Mouse (Mus musculus) MEL (cell line): Measurements from ENCODE around the gene Apopt1. TPM values are rescaled to one million over a fixed set of nuclear protein-coding genes. Genes with fewer than 3 reads are reported as not detected.

Experiments
- DNase-seq: peaks from one replicate; pipeline ENCODE4 v3.0.0; 2011; ENCODE audit warnings: low read depth, low spot score
- H3K27ac ChIP-seq: 2 replicates; pipeline ENCODE4 v1.5.1; 2012; ENCODE audit warnings: low read depth, mild to moderate bottlenecking, control low read depth, low read length, moderate library complexity; ENCODE audit not compliant: control insufficient read depth
- H3K27me3 ChIP-seq, 2 experiments: fragments of 150-350 bp in 1 of 2; sonication (generic) in 1 of 2; 2 replicates each; pipeline ENCODE4 v1.6.1; 2012; ENCODE audit warnings: low read length in 2 of 2, mild to moderate bottlenecking in 2 of 2, improper control_type of control experiment in 1 of 2, moderate library complexity in 1 of 2; ENCODE audit not compliant: insufficient read depth in 2 of 2, control insufficient read depth in 1 of 2
- H3K36me3 ChIP-seq, 2 experiments: 2 replicates each; pipeline ENCODE4 v1.6.1; 2012 to 2014; ENCODE audit warnings: low read length in 2 of 2, improper control_type of control experiment in 1 of 2, inconsistent platforms in 1 of 2, mild to moderate bottlenecking in 1 of 2; ENCODE audit not compliant: insufficient read depth in 2 of 2, control insufficient read depth in 1 of 2
- H3K4me1 ChIP-seq, 2 experiments: fragments of 150-350 bp in 1 of 2; sonication (generic) in 1 of 2; 2 replicates each; pipeline ENCODE4 v1.6.1; 2012; ENCODE audit warnings: low read length in 2 of 2, improper control_type of control experiment in 1 of 2, mild to moderate bottlenecking in 1 of 2; ENCODE audit not compliant: insufficient read depth in 2 of 2, control insufficient read depth in 1 of 2
- H3K4me3 ChIP-seq, 2 experiments: fragments of 150-350 bp in 1 of 2; sonication (generic) in 1 of 2; 2 replicates each; pipeline ENCODE4 v1.5.1; 2012; ENCODE audit warnings: low read depth in 2 of 2, low read length in 2 of 2, mild to moderate bottlenecking in 2 of 2, moderate library complexity in 2 of 2, control low read depth in 1 of 2, improper control_type of control experiment in 1 of 2; ENCODE audit not compliant: control insufficient read depth in 1 of 2, insufficient read depth in 1 of 2
- H3K79me2 ChIP-seq: 2 replicates; pipeline ENCODE4 v1.6.1; 2012; ENCODE audit warnings: mild to moderate bottlenecking, low read length, moderate library complexity; ENCODE audit not compliant: control insufficient read depth, poor library complexity, insufficient read depth
- H3K9ac ChIP-seq: 2 replicates; pipeline ENCODE4 v1.6.1; 2012; ENCODE audit warnings: low read depth, mild to moderate bottlenecking, control low read depth, low read length, moderate library complexity; ENCODE audit not compliant: control insufficient read depth, poor library complexity, severe bottlenecking
- H3K9me3 ChIP-seq: fragments of 150-350 bp; sonication (generic); replicated peaks from 2 replicates; pipeline ENCODE4 v1.6.1; 2012; ENCODE audit warnings: mild to moderate bottlenecking, low read length, improper control_type of control experiment, moderate library complexity; ENCODE audit not compliant: insufficient read depth
- BHLHE40 ChIP-seq: IDR thresholded peaks from 2 replicates; pipeline ENCODE4 v1.6.1; 2012; ENCODE audit warnings: low read depth, mild to moderate bottlenecking, inconsistent platforms, low read length, improper control_type of control experiment, borderline replicate concordance
- CTCF ChIP-seq, 3 experiments: IDR thresholded peaks in 2 of 3; conservative IDR thresholded peaks in 1 of 3; 2 replicates each; pipeline ENCODE4 v1.5.1; 2011 to 2012; ENCODE audit warnings: low read length in 3 of 3, low read depth in 2 of 3, mild to moderate bottlenecking in 2 of 3, improper control_type of control experiment in 1 of 3, inconsistent platforms in 1 of 3, mixed read lengths in 1 of 3, moderate library complexity in 1 of 3; ENCODE audit not compliant: control insufficient read depth in 1 of 3, insufficient read depth in 1 of 3, poor library complexity in 1 of 3, severe bottlenecking in 1 of 3
- E2F4 ChIP-seq: IDR thresholded peaks from 2 replicates; pipeline ENCODE4 v1.6.1; 2011; ENCODE audit warnings: low read depth, low read length, improper control_type of control experiment, borderline replicate concordance
- ELF1 ChIP-seq: IDR thresholded peaks from 2 replicates; pipeline ENCODE4 v1.6.1; 2014; ENCODE audit warnings: low read depth, mild to moderate bottlenecking, inconsistent platforms, low read length, improper control_type of control experiment, moderate library complexity
- EP300 ChIP-seq, 2 experiments: IDR thresholded peaks; 2 replicates each; pipeline ENCODE4 v1.6.1; 2011; ENCODE audit warnings: improper control_type of control experiment in 2 of 2, low read length in 2 of 2, low read depth in 1 of 2, mild to moderate bottlenecking in 1 of 2
- GATA1 ChIP-seq: IDR thresholded peaks from 2 replicates; pipeline ENCODE4 v1.6.1; 2011; ENCODE audit warnings: low read depth, low read length, improper control_type of control experiment
- HCFC1 ChIP-seq: IDR thresholded peaks from 2 replicates; pipeline ENCODE4 v1.6.1; 2012; ENCODE audit warnings: low read depth, mild to moderate bottlenecking, inconsistent platforms, low read length, improper control_type of control experiment, moderate library complexity
- JUND ChIP-seq: IDR thresholded peaks from 2 replicates; pipeline ENCODE4 v1.6.1; 2011; ENCODE audit warnings: low read depth, mild to moderate bottlenecking, improper control_type of control experiment, low read length
- MAX ChIP-seq: IDR thresholded peaks from 2 replicates; pipeline ENCODE4 v1.6.1; 2011; ENCODE audit warnings: low read length, improper control_type of control experiment
- MAZ ChIP-seq: IDR thresholded peaks from 2 replicates; pipeline ENCODE4 v1.6.1; 2012; ENCODE audit warnings: low read depth, mild to moderate bottlenecking, inconsistent platforms, low read length, improper control_type of control experiment
- MXI1 ChIP-seq: IDR thresholded peaks from 2 replicates; pipeline ENCODE4 v1.6.1; 2011; ENCODE audit warnings: mild to moderate bottlenecking, low read depth, low read length, improper control_type of control experiment
- MYC ChIP-seq: IDR thresholded peaks from 2 replicates; pipeline ENCODE4 v1.6.1; 2011; ENCODE audit warnings: low read depth, mild to moderate bottlenecking, low read length, improper control_type of control experiment, moderate library complexity
- POLR2A ChIP-seq, 2 experiments: IDR thresholded peaks; 2 replicates each; pipeline ENCODE4 v1.6.1; 2011 to 2012; ENCODE audit warnings: low read length in 2 of 2, mild to moderate bottlenecking in 2 of 2, control low read depth in 1 of 2, improper control_type of control experiment in 1 of 2, low read depth in 1 of 2, moderate library complexity in 1 of 2; ENCODE audit not compliant: control insufficient read depth in 1 of 2, insufficient read depth in 1 of 2, poor library complexity in 1 of 2
- POLR2AphosphoS2 ChIP-seq: IDR thresholded peaks from 2 replicates; pipeline ENCODE4 v1.6.1; 2011; ENCODE audit warnings: low read length, improper control_type of control experiment
- POLR2AphosphoS5 ChIP-seq: IDR thresholded peaks from 2 replicates; pipeline ENCODE4 v1.6.1; 2012; ENCODE audit warnings: low read depth, borderline replicate concordance, mild to moderate bottlenecking, inconsistent platforms, low read length, moderate library complexity, mixed read lengths
- RAD21 ChIP-seq: IDR thresholded peaks from 2 replicates; pipeline ENCODE4 v1.6.1; 2011; ENCODE audit warnings: mild to moderate bottlenecking, low read depth, low read length, improper control_type of control experiment
- RCOR1 ChIP-seq: IDR thresholded peaks from 2 replicates; pipeline ENCODE4 v1.6.1; 2012; ENCODE audit warnings: low read depth, mild to moderate bottlenecking, inconsistent platforms, low read length, improper control_type of control experiment
- SIN3A ChIP-seq: IDR thresholded peaks from 2 replicates; pipeline ENCODE4 v1.6.1; 2012; ENCODE audit warnings: low read length, improper control_type of control experiment, inconsistent platforms
- SMC3 ChIP-seq: IDR thresholded peaks from 2 replicates; pipeline ENCODE4 v1.6.1; 2011; ENCODE audit warnings: low read depth, low read length, improper control_type of control experiment
- TAL1 ChIP-seq: IDR thresholded peaks from 2 replicates; pipeline ENCODE4 v1.6.1; 2012; ENCODE audit warnings: mild to moderate bottlenecking, inconsistent platforms, low read length, moderate library complexity, mixed read lengths
- TBP ChIP-seq: IDR thresholded peaks from 2 replicates; pipeline ENCODE4 v1.8.0; 2011; ENCODE audit warnings: low read depth, low read length, improper control_type of control experiment
- TCF12 ChIP-seq: IDR thresholded peaks from 2 replicates; pipeline ENCODE4 v1.6.1; 2014; ENCODE audit warnings: low read depth, mild to moderate bottlenecking, inconsistent platforms, low read length, improper control_type of control experiment, moderate library complexity
- UBTF ChIP-seq: IDR thresholded peaks from 2 replicates; pipeline ENCODE4 v1.6.1; 2012; ENCODE audit warnings: low read depth, mild to moderate bottlenecking, inconsistent platforms, low read length, improper control_type of control experiment, moderate library complexity, borderline replicate concordance; ENCODE audit not compliant: insufficient read depth
- ZKSCAN1 ChIP-seq: IDR thresholded peaks from 2 replicates; pipeline ENCODE4 v1.6.1; 2012; ENCODE audit warnings: low read depth, mild to moderate bottlenecking, inconsistent platforms, low read length, improper control_type of control experiment, moderate library complexity
- ZMIZ1 ChIP-seq: IDR thresholded peaks from 2 replicates; pipeline ENCODE4 v1.6.1; 2012; ENCODE audit warnings: low read depth, mild to moderate bottlenecking, inconsistent platforms, low read length, improper control_type of control experiment, moderate library complexity
- polyA plus RNA-seq, 2 experiments: library from polyadenylated mRNA; stranded (reverse) in 1 of 2; unstranded in 1 of 2; fragments of >175 nt in 1 of 2; fragments of >200 nt in 1 of 2; gene quantifications; 2 replicates each; pipeline versions ENCODE4 v1.2.1 to v1.2.4; 2012; ENCODE audit warnings: low replicate concordance in 2 of 2, low read depth in 1 of 2; ENCODE audit not compliant: insufficient read length in 2 of 2, insufficient read depth in 1 of 2, missing spikeins in 1 of 2
- total RNA-seq: library from RNA; depleted of rRNA; stranded (reverse); fragments of 300-350 nt; gene quantifications from 2 replicates; pipeline ENCODE4 v1.2.3, GENCODE M21; 2012

Gene Apopt1
- total and polyA plus RNA-seq, 3 experiments, result 25.7 to 46.5 TPM; not detected in 1

- Histone ChIP-seq H3K27ac (no peak overlapping the region), H3K79me2 (peaks cover 11% of the 10 kb centered on the region), H3K9me3 (no peaks in the 10 kb centered on the region), H3K27me3 (no peaks in the 10 kb centered on the region), H3K4me1 (0 out of 4 replicates have a peak, but pooled peaks cover 2 to 8% of the 10 kb centered on the region in 2 experiments), H3K9ac (no peak overlapping the region), H3K36me3 (peaks cover 2% of the 10 kb centered on the region in 2 experiments; a peak in 2 of 4 replicates)
- DNase-seq, result peak; percentile 92
- TF ChIP-seq HCFC1, result 0 out of 2 replicates have a peak, but pooled peaks have one; percentile 23
- 0 out of 4 replicates have a peak, but pooled peaks of 1 of the 2 experiments have one; percentile 15 for TF ChIP-seq EP300 (IDR thresholded peaks at IDR 0.05; ENCODE audit: low read depth in 1 of 2, low read length in 2 of 2)
- 0 out of 2 replicates have a peak, but pooled peaks have one; percentile 35 for TF ChIP-seq MAX
- 0 out of 2 replicates have a peak, but pooled peaks have one; percentile 36 for TF ChIP-seq BHLHE40
- TF ChIP-seq TAL1, result no peak
- TF ChIP-seq TCF12, result no peak
- peak; percentile 51 for TF ChIP-seq MXI1
- TF ChIP-seq ZKSCAN1, result no peak
- peak; percentile 86 for TF ChIP-seq RCOR1
- TF ChIP-seq TBP, result no peak
- TF ChIP-seq E2F4, result no peak
- no peak for TF ChIP-seq POLR2A (IDR thresholded peaks at IDR 0.05; ENCODE audit: control insufficient read depth in 1 of 2, insufficient read depth in 1 of 2, low read depth in 1 of 2, low read length in 2 of 2, poor library complexity in 1 of 2)
- TF ChIP-seq RAD21, result peak; percentile 28
- 0 out of 2 replicates have a peak, but pooled peaks have one; percentile 68 for TF ChIP-seq MYC
- TF ChIP-seq MAZ, result no peak
- TF ChIP-seq JUND, result no peak
- peak; percentile 33 to 62 (median 43); a peak in 5 of 6 replicates for TF ChIP-seq CTCF (IDR thresholded peaks at IDR 0.05 in 2 of 3, conservative IDR thresholded peaks at IDR 0.05 in 1 of 3; ENCODE audit: control insufficient read depth in 1 of 3, insufficient read depth in 1 of 3, low read depth in 2 of 3, low read length in 3 of 3, poor library complexity in 1 of 3, severe bottlenecking in 1 of 3)
- TF ChIP-seq SMC3, result peak; percentile 55
- TF ChIP-seq, all 39 proteins: peak for 10
- no peak overlapping the region for H3K4me3 ChIP-seq
Measured at GRCm38 (mm10) chr12:111769306-111769705, 56.2 kb downstream of the Apopt1 start.

GRCm38 (mm10) chr12:111769816-111770577 lies 56.9 kb downstream of the Apopt1 start:
- Histone ChIP-seq H3K4me1 (0 out of 4 replicates have a peak, but pooled peaks cover 2 to 8% of the 10 kb centered on the region in 2 experiments), H3K27ac (no peak overlapping the region), H3K79me2 (peaks cover 11% of the 10 kb centered on the region), H3K9me3 (no peaks in the 10 kb centered on the region), H3K36me3 (peaks cover 2% of the 10 kb centered on the region in 2 experiments; a peak in 2 of 4 replicates), H3K27me3 (no peaks in the 10 kb centered on the region), H3K9ac (no peak overlapping the region), H3K4me3 (no peak overlapping the region)
- TF ChIP-seq POLR2AphosphoS5, result no peak
- TF ChIP-seq MAX, result no peak
- no peak for TF ChIP-seq RCOR1
- TF ChIP-seq ZKSCAN1, result no peak
- TF ChIP-seq ZMIZ1, result no peak
- TF ChIP-seq SMC3, result no peak
- TF ChIP-seq BHLHE40, result no peak
- TF ChIP-seq POLR2AphosphoS2, result no peak
- TF ChIP-seq SIN3A, result no peak
- no peak for TF ChIP-seq ELF1
- TF ChIP-seq UBTF, result no peak
- TF ChIP-seq GATA1, result no peak
- no peak for TF ChIP-seq HCFC1
- DNase-seq, result no peak
